In genomic region chr3:101098073-101098472, GRCm38 (mm10) we compare ENCODE assay signal across 11 mouse cellular contexts. TPM values are rescaled to one million over a fixed set of nuclear protein-coding genes. Genes with fewer than 3 reads are reported as not detected.
DNase-seq lines count a peak whose midpoint lies in the region; ATAC-seq and TF ChIP-seq lines count a peak whose summit lies in the region.
"Had no signal": no experiment of that assay in that cellular context is flagged by ENCODE, and none has a peak within 500 bp of the region (broad histone marks: within the 10 kb centered on the region; RNA-seq: fewer than 3 reads in every experiment).

No protein-coding gene starts in this region.

- DNase-seq in cerebellum, postnatal 14 days = peak; percentile 58 to 71
- no peak for DNase-seq in cerebellum, adult 9-11 months
- DNase-seq in layer of hippocampus, adult 2 months (ENCODE audit: low spot score in 2 of 2) = no peak
- no peak for DNase-seq in layer of hippocampus, postnatal 36 days
- DNase-seq in stomach, postnatal 0 days (ENCODE audit: low spot score) = no peak
- no peak for DNase-seq in urinary bladder, adult 18-20 months (ENCODE audit: low spot score in 2 of 2)
- DNase-seq in liver, postnatal 0 days = no peak
- DNase-seq: heart, postnatal 4 days had no signal

- TF ChIP-seq CTCF in layer of hippocampus, adult 2 months (conservative IDR thresholded peaks at IDR 0.05) = peak; percentile 42
- TF ChIP-seq CTCF in stomach, postnatal 0 days (IDR thresholded peaks at IDR 0.05; ENCODE audit: low read depth) = peak; percentile 45
- no peak for TF ChIP-seq CTCF in liver, postnatal 0 days (IDR thresholded peaks at IDR 0.05; ENCODE audit: low read depth)

- no peak for TF ChIP-seq EP300 in stomach, postnatal 0 days (optimal IDR thresholded peaks at IDR 0.05)
- no peak for TF ChIP-seq EP300 in liver, postnatal 0 days (IDR thresholded peaks at IDR 0.05; ENCODE audit: low read depth)

- H3K36me3 ChIP-seq in stomach, postnatal 0 days (ENCODE audit: control insufficient read depth, insufficient read depth, low read length) = no peaks in the 10 kb centered on the region
- H3K36me3 ChIP-seq in liver, postnatal 0 days (replicated peaks; ENCODE audit: insufficient read depth, low read length) = no peaks in the 10 kb centered on the region
- H3K36me3 ChIP-seq: neural tube, embryonic 15.5 days had no signal

- 60% methylated on average over 4 of the region's 4 CpGs for WGBS in stomach, postnatal 0 days
- 36% methylated on average over 4 of the region's 4 CpGs for WGBS in liver, postnatal 0 days (ENCODE audit: insufficient replicate concordance)

- no peak overlapping the region for H3K4me2 ChIP-seq in stomach, postnatal 0 days (replicated peaks; ENCODE audit: low read depth)
- no peak overlapping the region for H3K4me2 ChIP-seq in liver, postnatal 0 days (ENCODE audit: low read depth, low read length)
- H3K4me2 ChIP-seq: midbrain, embryonic 11.5 days; neural tube, embryonic 15.5 days had no signal

- H3K27me3 ChIP-seq in stomach, postnatal 0 days (ENCODE audit: control insufficient read depth, insufficient read depth, low read length) = no peaks in the 10 kb centered on the region
- H3K27me3 ChIP-seq in liver, postnatal 0 days (ENCODE audit: insufficient read depth, low read length) = no peaks in the 10 kb centered on the region
- H3K27me3 ChIP-seq: neural tube, embryonic 15.5 days had no signal

- H3K4me3 ChIP-seq in layer of hippocampus, adult 2 months = no peak overlapping the region
- no peak overlapping the region for H3K4me3 ChIP-seq in stomach, postnatal 0 days (ENCODE audit: low read depth, low read length)
- no peak overlapping the region for H3K4me3 ChIP-seq in liver, postnatal 0 days (ENCODE audit: low read depth, low read length)
- H3K4me3 ChIP-seq: neural tube, embryonic 15.5 days had no signal

- peak; percentile 40; the same call in 1 of the 2 replicates for ATAC-seq in granulocyte monocyte progenitor cell, adult 5-6 weeks (replicated peaks; ENCODE audit: poor library complexity, severe bottlenecking)
- ATAC-seq in stomach, postnatal 0 days (ENCODE audit: low FRiP score, low TSS enrichment) = no peak
- no peak for ATAC-seq in liver, postnatal 0 days

- no peaks in the 10 kb centered on the region for H3K9me3 ChIP-seq in stomach, postnatal 0 days (ENCODE audit: control insufficient read depth, low read length)
- no peaks in the 10 kb centered on the region for H3K9me3 ChIP-seq in liver, postnatal 0 days (ENCODE audit: low read length)
- H3K9me3 ChIP-seq: neural tube, embryonic 15.5 days had no signal

- no peak overlapping the region for H3K9ac ChIP-seq in stomach, postnatal 0 days (ENCODE audit: low read length)
- H3K9ac ChIP-seq in liver, postnatal 0 days (replicated peaks) = no peak overlapping the region
- H3K9ac ChIP-seq: neural tube, embryonic 15.5 days had no signal

- H3K4me1 ChIP-seq in stomach, postnatal 0 days (replicated peaks; ENCODE audit: control insufficient read depth, insufficient read depth) = peaks cover 3% of the 10 kb centered on the region
- no peaks in the 10 kb centered on the region for H3K4me1 ChIP-seq in liver, postnatal 0 days (ENCODE audit: insufficient read depth)

- H3K27ac ChIP-seq in layer of hippocampus, adult 2 months = no peak overlapping the region
- no peak overlapping the region for H3K27ac ChIP-seq in stomach, postnatal 0 days (replicated peaks)
- no peak overlapping the region for H3K27ac ChIP-seq in liver, postnatal 0 days (ENCODE audit: low read depth)
- H3K27ac ChIP-seq: neural tube, embryonic 15.5 days had no signal

RNA-seq across cellular contexts. Expression of gene Ptgfrn, which starts 12.0 kb away (rescaled TPM):
- total RNA-seq in layer of hippocampus, adult 2 months (2021) = 10 to 100 TPM; 10.4 to 11.0 TPM
- 10 to 100 TPM in 1 of 2 experiments, 1 to 10 TPM in 1; 9.4 to 12.1 TPM for total RNA-seq in layer of hippocampus, postnatal 36 days (2021)
- not detected in 2 replicates for total RNA-seq in granulocyte monocyte progenitor cell, adult 5-6 weeks (2014; fragmentation: Nextera tagmentation)
- total RNA-seq in granulocyte monocyte progenitor cell, adult 5-6 weeks (2017) = 0.17 TPM in 1 of 2 replicates, not detected in the other
- 5.3 and 5.8 TPM in 2 replicates for polyA plus RNA-seq in stomach, postnatal 0 days (2015; fragmentation: Nextera tagmentation; extraction: Ambion mirVana)
- 0.26 and 0.35 TPM in 2 replicates for polyA plus RNA-seq in liver, postnatal 0 days (2015; fragmentation: Nextera tagmentation; extraction: Ambion mirVana)

Comparison
In these comparisons a context has a peak if more than half of its experiments do, and no peak if none do; other contexts are left out.
1. DNase-seq: peak in cerebellum, postnatal 14 days (2 of 2); none in cerebellum, adult 9-11 months (single experiment), layer of hippocampus, adult 2 months (0 of 2), layer of hippocampus, postnatal 36 days (0 of 2), stomach, postnatal 0 days (single experiment), urinary bladder, adult 18-20 months (0 of 2) and liver, postnatal 0 days (single experiment).
2. RNA of gene Ptgfrn, which starts 12.0 kb away (total RNA-seq): 9.4 to 12.1 TPM in layer of hippocampus, postnatal 36 days and 10.4 to 11.0 TPM in layer of hippocampus, adult 2 months; 0.17 TPM in granulocyte monocyte progenitor cell, adult 5-6 weeks; every median in the first group is over 4 times any median in the second.